Mouse (Mus musculus) limb, embryonic 13.5 days (tissue): ENCODE measurements around the gene Tssc4. TPM values are rescaled to one million over a fixed set of nuclear protein-coding genes. Genes with fewer than 3 reads are reported as not detected.

Source experiments
- polyA plus RNA-seq: library from polyadenylated mRNA; unstranded; fragments of >200 nt; fragmentation: Nextera tagmentation; extraction: Ambion mirVana; gene quantifications from 2 replicates; pipeline ENCODE4 v1.2.1, GENCODE M21; 2015

The Tssc4 gene
- polyA plus RNA-seq, 1 experiment from 2014 or later, result 112 TPM

Other genes starting within 250 kb of the Tssc4 start
- 0.46 and 0.77 TPM in 2 replicates for gene Th, start 138.1 kb upstream of the Tssc4 start, polyA plus RNA-seq
- 0.75 and 1.4 TPM in 2 replicates for gene Ascl2, start 100.0 kb upstream of the Tssc4 start, polyA plus RNA-seq
- gene Tspan32, start 64.2 kb upstream of the Tssc4 start, polyA plus RNA-seq, result 3.4 and 5.2 TPM in 2 replicates
- 532 and 537 TPM in 2 replicates for gene Cd81, start 16.5 kb upstream of the Tssc4 start, polyA plus RNA-seq
- 20.9 and 22.1 TPM in 2 replicates for gene Trpm5, start 25.4 kb downstream of the Tssc4 start, polyA plus RNA-seq
- 0.61 and 0.87 TPM in 2 replicates for gene Kcnq1, start 37.1 kb downstream of the Tssc4 start, polyA plus RNA-seq